Mouse (Mus musculus) limb, embryonic 11.5 days (tissue): Measurements from ENCODE around the gene Lrrtm3. TPM values are rescaled to one million over a fixed set of nuclear protein-coding genes. Genes with fewer than 3 reads are reported as not detected.

Source experiments
- ATAC-seq: fragments of 200-750 bp; cut with Nextera tagmentation; 2 replicates; pipeline ENCODE4 v1.8.0; 2017; ENCODE audit warnings: low read depth; ENCODE audit not compliant: insufficient number of reproducible peaks, low FRiP score, low TSS enrichment
- DNase-seq: peaks from one replicate; pipeline ENCODE4 v3.0.0-alpha.2; 2015; ENCODE audit warnings: low spot score
- H3K27ac ChIP-seq: fragments of 300-500 bp; sonication (generic); replicated peaks from 2 replicates; pipeline ENCODE4 v1.5.1; 2014; ENCODE audit warnings: low read depth, mild to moderate bottlenecking, low read length
- H3K27me3 ChIP-seq: fragments of 300-500 bp; sonication (generic); 2 replicates; pipeline ENCODE4 v1.6.1; 2014; ENCODE audit warnings: mild to moderate bottlenecking, low read length, mixed read lengths; ENCODE audit not compliant: control insufficient read depth, insufficient read depth
- H3K36me3 ChIP-seq: fragments of 300-500 bp; sonication (generic); 2 replicates; pipeline ENCODE4 v1.6.1; 2014; ENCODE audit warnings: mild to moderate bottlenecking, low read length, moderate library complexity, mixed read lengths; ENCODE audit not compliant: control insufficient read depth, insufficient read depth
- H3K4me1 ChIP-seq: fragments of 300-500 bp; sonication (generic); 2 replicates; pipeline ENCODE4 v1.6.1; 2014; ENCODE audit warnings: low read length, mixed read lengths; ENCODE audit not compliant: control insufficient read depth, insufficient read depth
- H3K4me2 ChIP-seq: fragments of 300-500 bp; sonication (generic); 2 replicates; pipeline ENCODE4 v1.6.1; 2014; ENCODE audit warnings: low read depth, mild to moderate bottlenecking, moderate library complexity; ENCODE audit not compliant: severe bottlenecking
- H3K4me3 ChIP-seq: fragments of 300-500 bp; sonication (generic); 2 replicates; pipeline ENCODE4 v1.5.1; 2014; ENCODE audit warnings: low read depth, low read length
- H3K9ac ChIP-seq: fragments of 300-500 bp; sonication (generic); 2 replicates; pipeline ENCODE4 v1.6.1; 2014; ENCODE audit warnings: mild to moderate bottlenecking, low read length
- H3K9me3 ChIP-seq: fragments of 300-500 bp; sonication (generic); 2 replicates; pipeline ENCODE4 v1.6.1; 2016; ENCODE audit warnings: low read length; ENCODE audit not compliant: control insufficient read depth
- WGBS: fragments of 180-500 bp; shearing (Covaris S2); extraction: QIAGEN DNeasy Blood & Tissue Kit; methylation state at CpG from one replicate; pipeline ENCODE4 v1.1.7; 2014; 5-methylcytosine and 5-hydroxymethylcytosine counted together
- polyA plus RNA-seq: library from polyadenylated mRNA; unstranded; fragments of >200 nt; fragmentation: Nextera tagmentation; extraction: Ambion mirVana; gene quantifications from 2 replicates; pipeline ENCODE4 v1.2.1, GENCODE M21; 2014

The Lrrtm3 gene
- polyA plus RNA-seq, 1 experiment from 2014 or later, result 0.45 TPM

- ATAC-seq (no peak), DNase-seq (peak; percentile 45)
- H3K4me2 ChIP-seq, result peak overlapping the region; percentile 55
- no peaks in the 10 kb centered on the region; the same call in 1 of the 2 replicates for H3K4me1 ChIP-seq
- 4% methylated on average over 26 of the region's 26 CpGs for WGBS
- no peak overlapping the region for H3K9ac ChIP-seq
- H3K27ac ChIP-seq, result no peak overlapping the region
- H3K36me3 ChIP-seq, result no peaks in the 10 kb centered on the region
- no peaks in the 10 kb centered on the region for H3K9me3 ChIP-seq
- H3K4me3 ChIP-seq, result peak overlapping the region; percentile 25; the same call in 1 of the 2 replicates
- H3K27me3 ChIP-seq, result peaks cover 18% of the 10 kb centered on the region
Observed at GRCm38 (mm10) chr10:64087936-64088773, 1.9 kb downstream of the Lrrtm3 start.

- ATAC-seq (no peak), DNase-seq (peak; percentile 22)
- H3K27me3 ChIP-seq, result peaks cover 18% of the 10 kb centered on the region
- H3K36me3 ChIP-seq, result no peaks in the 10 kb centered on the region
- under 1% methylated on average over 12 of the region's 12 CpGs for WGBS
- no peaks in the 10 kb centered on the region; the same call in 1 of the 2 replicates for H3K4me1 ChIP-seq
- H3K27ac ChIP-seq, result no peak overlapping the region
- no peaks in the 10 kb centered on the region for H3K9me3 ChIP-seq
- H3K4me2 ChIP-seq, result peak overlapping the region; percentile 55
- no peak overlapping the region for H3K9ac ChIP-seq
- peak overlapping the region; percentile 25; the same call in 1 of the 2 replicates for H3K4me3 ChIP-seq
Observed at GRCm38 (mm10) chr10:64087521-64087920, 2.6 kb downstream of the Lrrtm3 start.

- DNase-seq, result peak; percentile 36
- ATAC-seq, result peak; percentile 42; the same call in 1 of the 2 replicates
- 4% methylated on average over 12 of the region's 12 CpGs for WGBS
- Histone ChIP-seq H3K27me3 (peaks cover 18% of the 10 kb centered on the region), H3K36me3 (no peaks in the 10 kb centered on the region), H3K4me2 (peak overlapping the region; percentile 55; the same call in 1 of the 2 replicates), H3K4me1 (no peaks in the 10 kb centered on the region; the same call in 1 of the 2 replicates), H3K27ac (no peak overlapping the region), H3K9me3 (no peaks in the 10 kb centered on the region), H3K4me3 (no peak overlapping the region), H3K9ac (no peak overlapping the region)
Observed at GRCm38 (mm10) chr10:64086567-64087391, 3.3 kb downstream of the Lrrtm3 start.

- Histone ChIP-seq H3K4me1 (no peaks in the 10 kb centered on the region; the same call in 1 of the 2 replicates), H3K4me2 (no peak overlapping the region), H3K36me3 (no peaks in the 10 kb centered on the region), H3K27me3 (peaks cover 18% of the 10 kb centered on the region), H3K27ac (no peak overlapping the region), H3K9ac (no peak overlapping the region), H3K4me3 (no peak overlapping the region), H3K9me3 (no peaks in the 10 kb centered on the region)
- no peak for DNase-seq
- 68% methylated on average over 16 of the region's 16 CpGs for WGBS
- no peak for ATAC-seq
Observed at GRCm38 (mm10) chr10:64086183-64086566, 3.9 kb downstream of the Lrrtm3 start.

- WGBS, result 44% methylated on average over 4 of the region's 4 CpGs
- H3K27ac ChIP-seq, result no peak overlapping the region
- peaks cover 15% of the 10 kb centered on the region for H3K27me3 ChIP-seq
- no peak overlapping the region for H3K4me3 ChIP-seq
- no peak overlapping the region for H3K9ac ChIP-seq
- ATAC-seq (no peak), DNase-seq (no peak)
- H3K4me1 ChIP-seq, result no peaks in the 10 kb centered on the region; the same call in 1 of the 2 replicates
- no peaks in the 10 kb centered on the region for H3K9me3 ChIP-seq
- no peak overlapping the region for H3K4me2 ChIP-seq
- H3K36me3 ChIP-seq, result no peaks in the 10 kb centered on the region
Observed at GRCm38 (mm10) chr10:64084465-64084864, 5.6 kb downstream of the Lrrtm3 start.

- Histone ChIP-seq H3K27me3 (peaks cover 11% of the 10 kb centered on the region), H3K4me2 (no peak overlapping the region), H3K9me3 (no peaks in the 10 kb centered on the region), H3K4me3 (no peak overlapping the region), H3K4me1 (no peaks in the 10 kb centered on the region; the same call in 1 of the 2 replicates), H3K9ac (no peak overlapping the region), H3K36me3 (no peaks in the 10 kb centered on the region), H3K27ac (no peak overlapping the region)
- ATAC-seq, result no peak
- no peak for DNase-seq
- WGBS, result 68% methylated on average over 11 of the region's 11 CpGs
Observed at GRCm38 (mm10) chr10:64083813-64084212, 6.3 kb downstream of the Lrrtm3 start.

GRCm38 (mm10) chr10:64082345-64082744 lies 7.7 kb downstream of the Lrrtm3 start:
- no peaks in the 10 kb centered on the region; the same call in 1 of the 2 replicates for H3K4me1 ChIP-seq
- no peak overlapping the region for H3K4me3 ChIP-seq
- DNase-seq, result no peak
- H3K27me3 ChIP-seq, result no peaks in the 10 kb centered on the region
- no peak overlapping the region for H3K4me2 ChIP-seq
- H3K9me3 ChIP-seq, result no peaks in the 10 kb centered on the region
- no peaks in the 10 kb centered on the region for H3K36me3 ChIP-seq
- ATAC-seq, result no peak
- no peak overlapping the region for H3K27ac ChIP-seq
- H3K9ac ChIP-seq, result no peak overlapping the region
- WGBS, result 80% methylated on average over 3 of the region's 3 CpGs

GRCm38 (mm10) chr10:64076410-64077052 lies 13.5 kb downstream of the Lrrtm3 start:
- DNase-seq, result no peak
- Histone ChIP-seq H3K27me3 (no peaks in the 10 kb centered on the region), H3K4me1 (no peaks in the 10 kb centered on the region), H3K4me2 (no peak overlapping the region), H3K27ac (no peak overlapping the region), H3K36me3 (no peaks in the 10 kb centered on the region), H3K4me3 (no peak overlapping the region), H3K9me3 (no peaks in the 10 kb centered on the region), H3K9ac (no peak overlapping the region)
- no peak for ATAC-seq
- 56% methylated on average over 10 of the region's 10 CpGs for WGBS
